Mouse (Mus musculus): Measurements from ENCODE around the gene Lypd8. TPM values are rescaled to one million over a fixed set of nuclear protein-coding genes. Genes with fewer than 3 reads are reported as not detected.

Gene Lypd8
- total RNA-seq, 2 experiments from 2014 or later: not detected

DNA sequence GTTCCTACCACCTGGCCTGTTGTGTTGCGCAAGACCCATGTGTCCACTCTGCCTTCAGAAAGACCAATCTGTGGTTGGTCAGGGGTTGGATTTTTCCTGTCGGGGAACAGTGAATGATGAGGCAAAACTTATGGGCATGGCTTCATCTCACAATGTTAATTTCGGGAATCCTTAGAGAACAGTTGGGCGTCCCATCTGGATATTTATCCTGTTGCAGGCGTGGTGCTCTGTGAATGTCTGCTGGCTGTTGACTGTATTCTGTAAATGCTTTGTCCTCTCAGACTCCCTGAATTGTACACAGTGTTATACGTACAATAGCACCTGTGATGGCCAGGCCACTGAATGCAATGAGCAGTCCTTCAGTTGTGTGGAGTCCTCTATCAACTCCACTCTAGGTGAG is 3.6 kb downstream of the Lypd8 start:
- intact Hi-C loops (cut with DNase I): no loop called here
- no peak for DNase-seq

DNA sequence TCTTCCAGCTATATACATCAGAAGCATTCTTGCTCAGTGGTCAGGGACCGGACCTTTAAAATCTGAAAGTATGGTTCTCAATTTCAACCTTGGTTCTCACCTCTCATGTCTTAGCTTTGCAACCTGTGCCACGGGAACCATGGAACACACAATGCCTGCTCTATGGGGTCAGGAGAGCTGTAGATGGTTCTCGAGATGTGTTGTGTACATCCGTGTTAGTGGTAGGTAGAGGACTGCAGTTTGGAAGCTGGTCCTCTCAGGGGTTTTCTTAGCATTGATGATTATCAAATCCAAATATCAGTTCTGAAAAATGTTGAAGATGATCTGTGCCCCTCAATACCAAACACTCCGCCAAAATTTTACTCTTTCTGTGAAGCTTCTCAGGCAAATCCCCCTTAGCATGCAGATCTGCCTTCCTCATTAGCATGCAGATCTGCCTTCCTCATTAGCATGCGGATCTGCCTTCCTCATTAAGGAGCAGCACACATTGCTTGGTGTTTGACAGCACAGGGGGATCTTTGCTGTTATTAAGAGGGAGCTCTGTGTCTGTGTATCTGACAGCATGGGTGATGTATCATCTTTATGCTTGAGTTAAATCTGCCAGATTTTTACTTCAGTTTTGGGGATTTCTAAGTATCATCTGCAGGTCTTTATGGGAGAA is 21.3 kb downstream of the Lypd8 start:
- intact Hi-C loops (cut with DNase I): no loop called here
- DNase-seq: no peak

DNA sequence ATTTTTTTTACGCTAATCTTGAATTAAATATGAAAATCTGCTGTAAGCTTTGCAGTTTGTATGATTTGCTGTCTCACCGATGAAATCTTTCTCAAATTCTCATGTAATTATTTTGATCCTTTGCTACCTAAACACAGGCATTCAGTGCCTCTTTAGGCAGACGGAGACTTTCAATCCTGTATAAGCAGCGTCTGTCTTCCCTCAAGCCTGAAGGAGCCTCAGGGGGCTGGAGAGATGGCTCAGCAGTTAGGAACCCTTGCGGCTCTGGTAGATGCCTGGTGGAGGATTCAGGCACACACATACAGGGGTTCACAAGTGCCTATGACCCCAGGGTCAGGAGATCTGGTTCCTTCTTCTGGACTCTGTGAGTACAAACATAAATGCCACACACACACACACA is 21.8 kb downstream of the Lypd8 start:
- intact Hi-C loops (cut with DNase I): no loop called here
- no peak for DNase-seq

DNA sequence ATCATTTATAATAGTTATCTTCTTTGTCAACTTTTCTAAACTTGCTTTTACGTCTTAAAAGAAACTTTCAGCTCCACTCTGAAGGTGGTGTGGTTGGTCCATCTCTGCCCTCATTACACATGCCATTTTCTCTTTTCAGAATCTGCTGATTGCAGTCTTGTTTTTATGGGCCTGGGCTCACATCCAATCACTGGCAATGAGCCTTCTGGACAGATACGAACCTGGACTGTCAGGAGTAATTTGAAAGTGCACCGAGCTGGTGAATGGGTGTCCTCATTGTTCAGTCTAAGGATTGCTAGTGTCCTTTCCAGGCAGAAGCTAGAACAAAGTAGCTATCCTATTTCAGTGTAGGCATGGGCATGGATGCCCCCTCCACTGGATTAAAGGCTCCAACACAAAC is 29.2 kb downstream of the Lypd8 start:
- intact Hi-C loops (cut with DNase I): no loop called here

DNA sequence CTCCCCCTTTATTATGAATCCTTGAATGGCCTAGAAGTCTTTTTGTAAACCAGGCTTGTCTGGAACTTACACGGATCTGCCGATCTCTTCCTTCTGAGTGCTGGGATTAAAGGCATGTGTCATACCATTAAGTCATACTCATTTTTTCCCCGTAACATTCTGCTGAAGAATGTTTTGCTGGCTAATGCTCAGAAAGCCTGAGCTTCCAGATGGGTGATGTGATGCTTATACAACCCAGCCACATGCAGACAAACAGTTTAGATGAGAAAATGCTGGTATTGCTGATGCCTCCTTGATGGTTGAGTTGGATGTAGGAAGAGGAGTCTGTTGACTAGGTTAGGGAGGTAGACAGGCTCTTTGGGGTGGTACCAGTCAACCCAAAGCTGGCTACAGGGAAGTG is 39.5 kb downstream of the Lypd8 start:
- intact Hi-C loops (cut with DNase I): no loop called here

More for the DNA sequence above, 29.2 kb downstream of the Lypd8 start:
- DNase-seq: no peak

DNA sequence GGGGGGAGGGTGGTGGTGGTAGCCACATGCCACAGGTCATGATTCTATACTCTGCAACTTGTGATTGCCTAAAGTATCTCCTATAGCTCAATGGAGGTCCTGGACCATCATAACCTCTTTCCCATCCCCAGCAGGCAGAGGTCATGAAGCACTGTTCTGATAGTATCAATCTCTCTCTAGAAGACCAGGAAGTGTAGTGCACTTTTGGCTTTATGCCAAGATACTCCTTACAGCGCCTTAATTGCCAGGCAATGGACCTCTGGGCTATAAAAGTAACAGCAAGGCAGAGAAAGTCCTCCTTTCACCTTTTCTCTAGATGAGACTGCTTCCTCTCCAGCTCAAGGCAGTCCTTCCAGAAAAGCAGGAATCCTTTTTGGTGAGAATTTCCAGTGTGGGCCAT is 42.0 kb downstream of the Lypd8 start, which contains the start of gene 1810065E05Rik:
TSS of gene 1810065E05Rik (plus strand) at position 297 of the 400 bp plus-strand sequence.
- intact Hi-C loops (cut with DNase I): no loop called here

More for the DNA sequence above, 39.5 kb downstream of the Lypd8 start:
- DNase-seq: no peak

DNA sequence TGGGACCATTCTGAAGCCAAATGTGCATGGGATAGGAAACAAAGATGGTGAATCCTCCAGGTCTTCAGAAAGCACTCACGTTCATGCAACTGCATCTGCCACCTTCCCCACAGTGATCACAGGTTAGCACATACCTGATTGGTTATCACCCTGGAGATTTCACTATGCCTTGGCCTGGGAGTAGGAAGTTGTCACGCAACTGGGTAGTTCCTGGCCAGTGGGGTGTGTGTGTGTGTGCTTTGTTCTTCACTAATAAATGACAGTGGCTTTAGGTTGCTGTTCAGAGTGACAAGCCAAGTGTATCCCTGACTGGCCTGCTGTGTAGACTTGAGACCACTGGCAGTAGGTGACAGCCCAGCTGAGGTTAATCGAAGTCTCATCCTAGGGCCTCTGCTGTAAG is 53.4 kb downstream of the Lypd8 start, which contains the start of gene Gm12253:
TSS of gene Gm12253 (plus strand) at position 301 of the 400 bp plus-strand sequence.
- intact Hi-C loops (cut with DNase I): no loop called here
- DNase-seq: no peak

More for the DNA sequence above, 42.0 kb downstream of the Lypd8 start, which contains the start of gene 1810065E05Rik:
- DNase-seq: no peak

DNA sequence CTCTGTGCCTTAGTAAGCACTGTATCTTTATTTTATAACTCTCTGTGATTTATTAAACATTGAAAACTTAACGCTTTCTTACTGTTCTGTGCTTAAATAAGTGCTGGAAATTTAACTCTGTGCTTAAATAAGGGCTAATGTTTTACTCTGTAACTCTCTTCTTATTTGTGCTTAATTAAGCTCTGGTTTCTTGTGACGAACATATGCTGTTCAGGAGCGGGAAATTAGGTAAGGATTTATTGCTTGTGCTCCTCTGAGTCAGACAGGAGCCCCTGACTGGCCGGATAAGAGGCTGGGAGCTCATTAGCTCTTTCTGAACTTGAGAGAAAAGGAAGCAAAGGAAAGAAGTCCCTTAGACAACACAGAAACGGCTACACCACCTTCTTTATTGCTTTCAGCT is 59.0 kb downstream of the Lypd8 start:
- intact Hi-C loops (cut with DNase I): no loop called here

More for the DNA sequence above, 59.0 kb downstream of the Lypd8 start:
- DNase-seq: no peak

Other genes with a start within 250 kb of the Lypd8 start
- 1 to 10 TPM; 8.9 to 9.3 TPM for gene Gemin5, start 210.5 kb upstream of the Lypd8 start, total RNA-seq (2021)
- gene Mrpl22, start 207.4 kb upstream of the Lypd8 start, total RNA-seq (2021): 10 to 100 TPM; 35.5 to 39.1 TPM
- 1 to 10 TPM; 3.7 to 6.7 TPM for gene Igtp, start 179.5 kb upstream of the Lypd8 start, total RNA-seq (2021)
- gene Irgm2, start 179.4 kb upstream of the Lypd8 start, total RNA-seq (2021): 1 to 10 TPM; 6.0 to 7.9 TPM
- not detected for gene 4930438A08Rik, start 104.2 kb upstream of the Lypd8 start, total RNA-seq (2021)
- 1 to 10 TPM; 3.4 to 4.0 TPM for gene Zfp692, start 72.0 kb upstream of the Lypd8 start, total RNA-seq (2021)
- gene Zfp672, start 48.7 kb upstream of the Lypd8 start, total RNA-seq (2021): 10 to 100 TPM; 36.7 to 41.7 TPM
- 10 to 100 TPM; 26.1 to 27.9 TPM for gene Sh3bp5l, start 48.3 kb upstream of the Lypd8 start, total RNA-seq (2021)
- gene 1810065E05Rik, start 42.1 kb downstream of the Lypd8 start, total RNA-seq (2021): not detected
- not detected for gene Gm12253, start 53.5 kb downstream of the Lypd8 start, total RNA-seq (2021)
- not detected for gene Lypd9, start 73.9 kb downstream of the Lypd8 start, total RNA-seq (2021)
- gene Olfr30, start 83.2 kb downstream of the Lypd8 start, total RNA-seq (2021): not detected
- gene Olfr332, start 113.5 kb downstream of the Lypd8 start, total RNA-seq (2021): not detected
- not detected for gene Olfr331, start 123.5 kb downstream of the Lypd8 start, total RNA-seq (2021)
- gene Olfr330, start 155.8 kb downstream of the Lypd8 start, total RNA-seq (2021): not detected
- gene Olfr329-ps, start 167.4 kb downstream of the Lypd8 start, total RNA-seq (2021): not detected
- gene Olfr328, start 176.6 kb downstream of the Lypd8 start, total RNA-seq (2021): not detected
- not detected for gene Olfr224, start 191.5 kb downstream of the Lypd8 start, total RNA-seq (2021)
- gene Olfr325, start 198.7 kb downstream of the Lypd8 start, total RNA-seq (2021): not detected
- gene Olfr324, start 216.1 kb downstream of the Lypd8 start, total RNA-seq (2021): not detected
- gene 2210407C18Rik, start 237.0 kb downstream of the Lypd8 start, total RNA-seq (2021): not detected

All from gastrocnemius, postnatal 36 days (tissue).